Mouse (Mus musculus) liver, postnatal 0 days (tissue): ENCODE results near the gene Ube4b.

Source experiments
- CTCF ChIP-seq: sonication (generic); IDR thresholded peaks from 2 replicates; pipeline ENCODE4 v1.5.1; 2016; ENCODE audit warnings: antibody characterized with exemption, low read depth
- EP300 ChIP-seq: IDR thresholded peaks from 2 replicates; pipeline ENCODE4 v1.6.1; 2016; ENCODE audit warnings: antibody characterized with exemption, low read depth, mild to moderate bottlenecking

DNA sequence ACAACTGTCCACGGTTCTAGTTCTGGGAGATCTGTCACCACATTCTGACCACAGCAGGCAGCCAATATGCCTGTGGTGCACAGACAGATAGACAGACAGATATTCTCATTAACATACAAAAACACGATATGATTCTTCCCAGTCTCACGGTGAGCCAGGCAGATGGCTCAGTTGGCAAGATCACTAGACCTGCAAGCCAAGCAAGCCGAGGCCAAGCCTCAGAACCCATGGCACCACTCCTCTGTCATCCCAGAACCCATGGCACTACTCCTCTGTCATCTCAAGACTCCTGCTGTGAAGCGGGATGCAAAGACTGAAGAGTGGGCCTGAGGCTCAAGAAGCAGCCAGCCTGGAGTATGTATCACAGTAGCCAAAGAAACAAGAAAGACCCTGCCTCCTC, 3.0 kb upstream of the Ube4b start:
- TF ChIP-seq CTCF (no peak), EP300 (no peak)
